Mouse (Mus musculus) testis, postnatal 14 days (tissue): ENCODE data around the gene Lrch3.
A peak's percentile ranks its signal among the peaks of the same experiment; 100 is the strongest.
"Not testable (repeated sequence)": the region's sequence is repeated elsewhere in the genome, so short reads cannot be mapped to it uniquely, and the experiment has no call there.

Experiments
- DNase-seq: peaks from one replicate; pipeline ENCODE4 v3.0.0; 2021; ENCODE audit warnings: low spot score

Lrch3 gene

DNA sequence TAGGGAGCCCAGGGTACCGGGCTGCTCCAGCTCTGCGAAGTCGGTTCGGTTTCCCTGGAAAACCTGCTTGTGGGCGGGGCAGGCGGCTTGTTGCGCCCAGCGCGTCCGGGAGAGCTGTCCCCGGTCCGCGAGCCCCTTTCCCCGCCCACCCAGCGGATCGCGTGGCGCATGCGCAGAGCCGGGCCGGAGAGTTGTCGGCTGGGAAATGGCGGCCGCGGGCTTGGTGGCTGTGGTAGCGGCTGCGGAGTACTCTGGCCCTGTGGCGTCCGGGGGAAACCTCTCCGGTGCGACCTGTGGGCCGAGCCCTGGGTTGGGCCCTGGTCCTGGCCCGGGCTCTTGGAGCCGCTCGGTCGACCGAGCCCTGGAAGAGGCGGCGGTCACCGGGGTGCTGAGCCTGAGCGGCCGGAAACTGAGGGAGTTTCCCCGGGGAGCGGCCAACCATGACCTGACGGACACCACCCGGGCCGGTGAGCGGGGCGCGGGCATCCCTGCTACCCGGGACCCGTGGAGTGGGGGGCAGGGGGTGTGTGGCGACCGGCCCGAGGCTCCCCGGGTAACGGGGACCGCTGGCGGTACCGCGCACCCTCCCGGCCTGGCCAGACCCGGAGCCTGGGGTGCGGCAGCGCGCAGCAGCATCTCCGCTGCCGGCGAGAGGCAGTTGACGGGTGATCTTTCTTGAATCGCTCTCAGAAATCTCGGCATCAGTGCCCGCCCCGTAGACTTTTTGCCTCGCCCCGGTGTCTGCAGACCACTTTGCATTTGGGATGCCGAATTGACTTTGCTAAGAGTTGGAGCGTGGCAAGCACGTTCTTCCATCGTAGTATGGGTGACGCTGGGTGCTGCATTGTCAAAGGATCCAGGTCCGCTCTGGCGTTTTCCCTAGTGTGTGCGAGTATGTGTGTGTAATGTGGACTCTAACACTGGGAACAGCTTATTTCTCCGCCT is at the start of gene Lrch3:
Lrch3 (plus strand) TSS at position 164 of the 945 bp plus-strand sequence.
- DNase-seq = peak; percentile 95

DNA sequence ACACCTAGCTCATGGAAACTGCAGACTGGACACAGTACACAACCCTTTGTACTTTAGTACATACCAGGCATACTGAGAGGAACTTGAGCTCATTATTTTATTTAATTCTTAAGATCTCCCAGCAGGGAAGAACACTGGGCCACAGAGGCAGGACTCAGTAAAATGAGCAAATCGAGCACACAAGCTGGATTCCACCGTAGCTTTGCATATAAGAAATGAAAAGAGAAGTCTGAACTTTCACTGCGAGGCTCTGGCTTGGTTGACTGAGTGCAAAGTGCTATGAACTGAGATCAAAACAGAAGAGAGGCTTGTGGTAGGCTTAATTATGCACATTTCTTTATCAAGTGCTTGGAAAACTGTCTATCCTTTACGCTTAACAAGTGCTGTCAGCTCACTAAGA is 48.5 kb upstream of the Lrch3 start:
- DNase-seq = no peak

DNA sequence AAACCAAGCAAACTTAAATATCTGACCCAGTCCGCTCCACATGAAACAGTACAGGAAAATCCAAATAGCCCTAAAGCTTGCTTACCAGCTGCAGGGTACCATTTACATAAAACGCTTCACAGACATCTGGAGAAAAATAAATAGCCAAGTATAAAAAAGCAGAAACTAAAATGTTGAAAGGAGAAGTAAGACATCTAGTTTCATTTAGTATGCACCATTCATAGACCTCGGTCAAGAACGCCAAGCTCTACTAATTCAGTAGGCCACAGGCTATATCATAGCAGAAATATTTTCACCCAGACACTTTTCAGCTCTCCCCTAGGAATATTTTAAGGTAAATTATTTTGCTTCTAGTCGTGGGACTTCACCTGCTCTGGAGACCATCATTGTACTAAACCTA is 47.2 kb upstream of the Lrch3 start:
- no peak for DNase-seq

DNA sequence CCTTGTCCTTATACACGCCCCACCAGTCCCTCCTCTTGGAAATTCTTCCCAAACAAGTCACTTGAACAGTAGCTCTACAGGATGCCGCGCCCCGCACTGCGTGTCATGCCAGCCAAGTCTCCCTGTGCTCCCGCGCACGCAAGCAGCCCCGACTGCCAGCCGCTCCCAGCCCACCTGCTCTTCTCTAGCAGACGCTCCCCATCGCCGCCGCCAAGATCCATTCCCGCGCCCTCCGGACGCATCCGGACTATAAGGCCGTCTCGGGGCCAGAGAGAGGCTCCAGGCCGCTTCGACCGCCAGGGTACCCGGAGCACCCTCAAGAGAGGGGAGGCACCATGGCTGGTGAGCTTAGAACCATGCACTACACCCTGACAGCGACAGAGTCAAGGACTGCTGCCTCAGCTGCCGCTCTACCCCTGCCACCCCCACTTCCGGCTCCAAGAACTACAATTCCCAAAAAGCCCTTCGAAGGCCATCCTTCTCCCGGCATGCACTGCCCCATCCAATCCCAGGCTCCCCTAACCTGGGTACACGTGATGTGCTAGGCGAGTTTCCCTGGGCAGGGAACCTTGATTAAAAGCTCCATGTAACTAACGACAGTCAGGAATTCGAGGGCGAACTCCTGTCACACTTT is 45.9 kb upstream of the Lrch3 start:
- peak; percentile 91 for DNase-seq

DNA sequence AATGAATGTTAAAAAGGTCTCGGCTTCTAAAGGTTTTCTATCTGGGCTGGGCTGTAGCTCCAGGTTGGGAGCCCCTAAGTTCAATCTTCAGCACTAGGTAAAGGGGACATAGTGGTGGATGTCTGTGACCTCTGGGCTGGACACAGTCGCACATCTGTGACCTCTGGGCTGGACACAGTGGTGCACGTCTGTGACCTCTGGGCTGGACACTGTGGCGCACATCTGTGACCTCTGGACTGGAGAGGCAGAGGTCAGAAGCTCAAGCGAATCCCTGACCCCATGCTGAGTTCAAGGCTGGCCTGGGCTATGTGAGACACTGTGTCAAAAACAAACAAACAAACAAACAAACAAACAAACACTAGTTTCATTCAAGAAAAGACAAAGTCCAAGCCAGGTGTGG is 43.7 kb upstream of the Lrch3 start:
- DNase-seq = no peak

DNA sequence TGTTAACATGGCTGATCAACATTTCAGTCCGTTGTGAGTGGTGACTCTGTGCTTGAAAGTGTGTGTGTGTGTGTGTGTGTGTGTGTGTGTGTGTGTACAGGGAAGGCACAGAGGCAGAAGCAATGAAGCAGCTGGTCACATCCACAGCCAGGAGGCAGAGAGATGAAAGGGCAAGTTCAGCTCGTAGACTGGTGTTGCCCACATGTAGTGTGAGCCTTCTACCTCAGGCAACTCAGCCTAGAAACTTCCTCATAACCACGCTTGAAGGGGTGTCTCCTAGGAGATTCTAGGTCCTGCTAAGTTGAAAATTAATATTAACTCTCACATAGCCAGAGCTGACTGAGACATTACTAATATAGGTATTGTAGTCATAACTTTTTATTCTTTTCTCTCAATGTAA is 40.5 kb upstream of the Lrch3 start:
- DNase-seq = no peak

DNA sequence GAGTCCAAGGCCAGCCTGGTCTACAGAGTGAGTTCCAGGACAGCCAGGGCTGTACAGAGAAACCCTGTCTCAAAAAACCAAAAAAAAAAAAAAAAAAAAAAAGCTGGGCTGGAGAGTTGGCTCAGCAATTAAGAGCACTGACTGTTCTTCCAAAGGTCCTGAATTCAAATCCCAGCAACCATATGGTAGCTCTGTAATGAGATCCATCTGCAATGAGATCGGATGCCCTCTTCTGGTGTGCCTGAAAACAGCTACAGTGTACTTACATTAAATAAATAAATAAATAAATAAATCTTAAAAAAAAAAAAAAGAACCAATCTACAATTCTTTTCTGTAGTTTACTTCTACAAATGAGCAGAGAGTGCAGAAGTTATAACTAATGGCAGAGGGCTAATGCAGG is 38.6 kb upstream of the Lrch3 start:
- not testable (repeated sequence) for DNase-seq

DNA sequence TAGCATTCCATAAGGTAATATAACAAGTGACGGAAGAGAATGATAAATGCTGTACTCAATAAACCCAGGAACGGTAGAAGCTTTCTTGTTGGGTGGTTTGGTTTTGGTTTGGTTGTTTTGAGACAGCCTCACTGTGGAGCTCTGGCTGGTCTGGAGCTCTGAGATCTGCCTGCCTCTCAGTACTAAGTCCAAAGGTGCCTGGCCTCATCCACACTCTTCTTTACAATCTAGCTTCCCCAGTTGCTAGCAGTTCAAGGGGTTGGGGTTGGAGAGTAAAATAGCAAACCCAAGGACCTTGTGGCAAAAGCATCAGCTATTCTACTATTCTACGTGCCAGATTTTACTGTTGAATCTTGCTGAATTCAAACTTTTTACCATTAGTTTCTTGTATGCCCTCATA is 38.1 kb upstream of the Lrch3 start:
- DNase-seq = no peak

DNA sequence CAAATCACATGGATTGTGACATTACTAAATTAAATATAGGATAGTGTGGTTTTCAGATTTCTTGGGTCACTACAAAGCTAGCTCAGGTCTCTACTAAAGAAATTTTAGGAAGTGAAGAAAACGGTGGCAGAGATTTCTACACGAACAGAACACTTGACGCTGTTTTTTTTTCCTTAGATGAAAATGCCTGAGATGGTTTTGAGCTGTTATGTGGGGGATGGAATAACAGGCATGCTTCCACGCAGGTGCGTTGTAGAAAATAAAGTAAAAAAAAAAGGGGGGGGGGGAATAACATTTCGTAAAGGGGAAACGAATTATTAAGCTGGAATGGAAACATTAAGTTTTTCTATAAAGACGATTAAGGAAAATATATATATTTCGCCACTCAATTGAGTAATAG is 37.1 kb upstream of the Lrch3 start:
- DNase-seq = no peak

DNA sequence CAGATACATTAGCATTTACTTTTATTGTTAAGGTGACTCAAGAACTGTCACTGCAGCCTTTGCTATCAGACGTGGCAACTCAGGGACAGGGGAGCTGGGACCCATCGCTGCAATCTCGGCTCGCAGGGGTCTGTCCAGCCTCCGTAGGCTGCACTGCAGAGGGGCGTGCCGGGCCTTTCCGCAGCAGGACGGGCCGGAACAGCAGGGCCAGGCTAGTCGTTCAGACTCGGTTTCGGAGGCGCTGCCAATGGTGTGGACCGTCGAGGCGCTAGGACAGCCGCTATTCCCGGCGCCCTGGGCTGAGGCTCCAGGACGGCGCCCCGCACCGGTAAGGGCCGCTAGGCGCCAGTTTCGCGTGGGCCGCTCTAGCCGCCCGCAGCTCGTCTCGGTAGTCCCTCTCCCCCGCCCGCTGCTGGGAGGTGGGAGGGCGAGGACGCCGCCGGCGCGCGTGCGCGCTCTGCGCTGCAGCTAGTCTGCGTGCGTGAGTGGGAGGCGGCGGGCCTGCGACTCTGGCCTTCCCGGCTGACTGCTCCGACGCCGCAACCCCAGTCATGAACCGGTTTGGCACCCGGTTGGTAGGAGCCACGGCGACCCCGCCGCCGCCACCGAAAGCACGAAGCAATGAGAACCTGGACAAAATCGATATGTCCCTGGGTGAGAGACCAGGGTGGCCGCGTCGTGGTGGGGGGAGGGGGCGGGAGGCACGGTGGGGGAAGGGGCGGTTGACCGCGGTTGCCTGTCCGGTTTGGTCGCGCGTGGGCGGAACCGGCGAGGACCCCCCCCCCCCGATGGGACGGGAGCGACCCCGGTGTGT is 36.4 kb upstream of the Lrch3 start, which contains the start of the genes Fyttd1 and Rubcn:
Fyttd1 (plus strand) TSS at position 158 of the 814 bp plus-strand sequence.
Rubcn (minus strand) TSS at position 424 of the 814 bp plus-strand sequence.
- DNase-seq = peak; percentile 97

DNA sequence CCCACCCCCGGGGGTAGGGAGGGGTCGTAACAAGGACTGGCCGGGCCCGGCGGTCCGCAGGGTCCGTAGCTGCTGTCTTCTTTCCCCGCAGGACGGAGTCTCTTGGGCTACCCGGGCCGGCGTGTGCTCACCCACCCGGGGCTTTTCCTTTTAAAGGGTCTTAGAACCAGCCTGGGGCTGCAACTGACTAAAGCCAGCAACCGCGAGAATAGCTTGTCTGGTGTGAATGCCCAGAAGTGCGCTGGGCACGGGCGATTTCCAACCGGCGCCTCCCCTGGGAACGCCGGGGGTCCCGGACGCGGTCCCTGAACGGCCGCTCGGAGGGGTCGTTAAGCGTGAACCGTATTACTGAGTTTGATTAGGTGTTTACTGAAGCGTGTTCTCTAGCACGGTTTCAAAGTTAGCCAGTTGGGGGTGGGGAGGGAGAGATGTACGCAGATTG is 35.7 kb upstream of the Lrch3 start:
- peak; percentile 59 for DNase-seq

DNA sequence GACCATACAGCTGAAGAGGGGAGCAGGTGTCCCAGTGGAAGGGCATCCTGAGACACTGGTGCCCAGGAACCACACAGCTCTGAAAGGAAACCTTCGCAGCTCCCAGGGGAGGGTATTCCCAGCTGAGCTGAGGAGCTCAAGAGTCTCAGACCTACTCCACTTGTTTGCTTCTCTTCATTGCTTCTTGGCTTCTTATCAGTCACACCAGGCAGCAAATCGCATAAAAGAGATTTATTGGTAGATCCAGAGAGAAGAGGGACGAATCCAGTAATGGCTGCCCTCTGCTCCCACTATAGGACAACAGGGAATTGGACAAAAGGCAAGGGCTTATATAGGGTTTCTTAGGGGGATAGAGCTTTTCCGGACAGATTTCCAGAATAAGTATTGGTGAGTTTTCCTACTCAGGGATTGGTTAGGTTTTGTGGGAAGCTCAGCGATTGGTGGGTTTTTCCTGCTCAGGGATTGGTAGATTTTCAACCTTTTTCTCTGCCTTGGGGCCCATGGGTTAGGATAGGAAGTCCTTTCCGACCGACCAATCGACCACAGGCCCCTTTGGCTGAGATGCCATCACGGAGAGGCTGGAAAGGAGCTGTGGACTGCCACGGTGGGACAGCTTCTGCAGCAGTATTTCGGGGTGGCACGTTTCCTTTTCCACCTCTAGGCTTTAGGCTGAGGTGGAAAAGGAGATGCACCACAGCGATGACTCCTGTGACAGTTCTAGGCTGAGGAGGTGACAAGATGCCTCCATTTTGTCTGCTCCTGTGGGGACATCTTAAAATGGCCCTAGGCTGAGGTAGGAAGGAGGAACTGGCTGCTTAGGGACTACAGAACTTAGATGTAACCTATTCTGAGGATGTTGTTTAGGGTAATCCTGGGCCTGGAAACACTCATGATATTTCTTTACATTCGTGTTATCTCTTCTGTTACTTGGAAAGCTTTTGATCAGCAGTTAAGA is 34.7 kb upstream of the Lrch3 start:
- no peak for DNase-seq

DNA sequence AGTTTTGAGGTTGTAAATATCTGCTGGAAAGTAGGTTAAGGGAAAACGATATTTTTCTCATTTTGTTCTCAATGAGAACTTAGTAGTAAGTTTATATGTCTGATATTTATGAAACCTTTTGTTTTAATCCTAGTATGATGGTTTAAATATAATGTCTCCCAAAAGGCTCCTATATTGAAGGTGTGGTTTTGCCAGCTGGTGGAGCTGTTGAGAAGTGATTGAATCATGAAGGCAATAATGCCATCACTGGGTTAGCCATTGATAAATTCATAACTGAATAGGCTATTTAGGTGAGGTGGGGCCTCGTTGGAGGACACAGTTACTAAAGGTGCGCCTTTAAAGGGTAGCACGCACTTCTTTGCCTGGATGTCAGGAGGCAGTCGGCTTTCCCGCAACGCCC is 32.4 kb upstream of the Lrch3 start:
- DNase-seq = no peak

DNA sequence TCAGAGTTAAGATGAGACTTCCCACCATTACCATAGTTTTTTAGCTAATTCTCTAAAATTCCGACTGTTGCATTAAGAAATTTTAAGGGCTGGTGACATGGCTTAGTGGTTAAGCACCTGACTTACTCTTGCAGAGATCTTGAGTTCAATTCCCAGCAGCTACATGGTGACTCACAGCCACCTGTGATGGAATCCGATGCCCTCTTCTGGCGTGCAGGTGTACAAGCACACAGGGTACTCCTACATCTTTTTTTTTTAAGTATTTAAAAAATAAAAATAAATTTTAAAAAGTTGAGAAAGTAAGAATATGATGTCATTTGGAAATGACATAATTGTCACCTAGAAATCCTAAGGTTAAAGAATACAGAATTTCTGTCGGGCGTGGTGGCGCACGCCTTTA is 25.9 kb upstream of the Lrch3 start:
- DNase-seq = no peak

DNA sequence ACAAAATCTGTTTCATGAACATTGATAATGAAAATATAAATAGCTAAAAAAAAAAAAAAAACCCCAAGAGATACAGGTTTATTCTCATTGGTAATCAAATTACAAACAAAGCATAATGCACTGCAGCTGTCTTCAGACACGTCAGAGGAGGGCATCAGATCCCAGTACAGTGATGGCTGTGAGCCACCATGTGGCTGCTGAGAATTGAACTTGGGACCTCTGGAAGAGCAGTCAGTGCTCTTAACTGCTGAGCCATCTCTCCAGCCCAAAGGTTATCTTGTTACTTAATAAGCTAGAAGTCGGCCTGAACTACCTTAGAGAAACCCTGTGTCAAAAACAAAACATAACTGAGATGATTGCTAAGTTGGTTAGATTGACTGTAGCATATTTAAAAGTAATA is 24.0 kb upstream of the Lrch3 start:
- no peak for DNase-seq

DNA sequence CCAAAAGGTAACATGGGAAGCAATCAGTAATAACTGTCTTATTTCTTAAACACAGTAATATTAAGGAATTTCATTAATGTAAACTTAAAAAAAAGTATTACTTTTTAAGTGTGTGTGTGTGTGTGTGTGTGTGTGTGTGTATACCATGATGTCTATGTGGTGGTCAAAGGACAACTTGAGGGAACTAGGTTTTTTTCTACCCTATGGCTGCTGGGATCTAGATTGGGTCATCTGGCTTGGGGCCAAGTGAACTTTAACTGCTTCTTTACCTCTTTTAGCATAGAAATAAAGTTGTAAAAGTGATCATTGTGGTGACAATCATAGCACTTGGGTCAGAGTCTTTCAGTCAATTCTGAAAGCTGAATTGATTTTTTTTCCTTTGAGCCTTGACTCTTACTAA is 17.8 kb upstream of the Lrch3 start:
- DNase-seq = no peak

DNA sequence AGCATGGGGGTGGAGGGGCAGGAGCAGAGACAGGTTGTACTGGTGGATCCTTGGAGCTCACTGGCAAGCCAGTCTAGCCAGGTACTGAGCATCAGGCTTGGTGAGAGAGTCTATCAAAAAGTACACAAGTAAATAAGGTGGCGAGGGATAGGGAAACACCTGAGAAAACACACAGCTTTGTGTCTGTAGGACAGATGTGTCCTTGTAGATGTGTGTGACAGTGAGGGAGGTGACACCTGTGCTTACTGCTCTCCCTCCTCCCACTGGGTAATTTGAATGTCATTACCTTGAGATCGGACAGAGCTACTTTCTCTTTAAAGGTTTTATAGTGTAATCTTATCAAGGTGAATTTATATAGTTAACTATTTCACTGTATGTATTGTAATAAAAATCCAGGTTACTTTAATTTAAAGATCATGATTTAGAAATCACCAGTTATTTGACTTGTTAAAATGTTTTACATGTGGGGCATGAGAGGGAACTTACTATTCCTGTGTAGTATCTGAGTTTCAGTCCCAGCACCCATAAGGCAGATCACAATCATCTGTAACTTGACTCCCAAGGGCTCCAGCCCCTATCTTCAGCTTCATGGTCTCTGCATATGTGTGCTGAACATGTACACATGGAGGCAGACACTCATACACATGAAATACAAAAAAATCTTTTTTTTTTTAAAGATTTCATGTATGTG is 12.4 kb upstream of the Lrch3 start:
- no peak for DNase-seq

DNA sequence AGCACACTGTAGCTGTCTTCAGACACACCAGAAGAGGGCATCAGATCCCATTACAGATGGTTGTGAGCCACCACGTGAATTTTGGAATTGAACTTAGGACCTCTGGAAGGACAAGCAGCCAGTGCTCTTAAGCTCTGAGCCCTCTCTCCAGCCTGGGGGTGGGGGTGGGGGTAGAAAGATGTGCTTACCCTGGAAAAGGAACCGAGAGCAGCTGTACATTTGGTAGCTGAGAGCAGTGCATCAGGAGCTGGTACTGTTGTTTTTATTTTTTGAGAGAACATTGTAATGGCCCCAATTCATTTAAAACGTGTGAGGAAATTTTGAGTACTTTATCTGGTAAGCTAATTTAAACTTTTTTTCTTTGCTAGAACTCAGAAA is 11.9 kb upstream of the Lrch3 start:
- DNase-seq = no peak

DNA sequence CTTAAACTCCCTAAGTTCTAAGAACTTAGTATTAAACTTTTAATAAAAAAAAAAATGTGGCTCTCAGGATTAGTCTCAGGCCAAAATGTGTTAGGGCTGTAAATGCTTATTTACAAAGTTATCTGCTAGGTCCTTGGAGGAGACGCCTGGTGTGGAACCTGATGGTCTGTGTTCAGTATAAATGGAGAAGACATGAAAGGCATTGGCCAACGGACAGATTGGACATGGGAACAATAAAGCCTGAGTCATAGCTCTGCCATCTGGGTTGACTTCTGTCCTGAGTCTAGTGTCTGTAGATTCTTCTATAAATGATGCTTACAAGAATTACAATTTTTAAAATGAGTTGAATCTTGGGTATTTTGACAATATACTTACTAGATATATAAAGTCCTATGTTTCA is 7.7 kb upstream of the Lrch3 start:
- DNase-seq = no peak

DNA sequence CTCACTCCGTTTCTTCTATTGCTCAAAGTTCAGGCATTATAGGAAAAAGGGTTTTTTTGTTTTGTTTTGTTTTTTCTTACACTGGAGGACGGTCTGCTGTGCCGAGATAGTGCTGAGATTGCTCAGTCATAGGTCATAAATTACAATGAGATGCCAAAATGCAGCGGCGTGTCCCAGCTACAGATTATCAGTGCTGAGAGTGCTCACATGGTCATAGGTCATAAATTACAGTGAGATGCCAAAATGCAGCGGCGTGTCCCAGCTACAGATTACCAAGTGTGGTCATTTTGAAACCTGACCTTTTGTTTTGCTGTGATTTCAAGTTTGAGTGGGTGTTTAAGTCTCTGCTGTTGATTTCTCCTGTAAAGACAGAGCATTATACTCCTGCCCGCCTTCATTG is 7.2 kb upstream of the Lrch3 start:
- no peak for DNase-seq

DNA sequence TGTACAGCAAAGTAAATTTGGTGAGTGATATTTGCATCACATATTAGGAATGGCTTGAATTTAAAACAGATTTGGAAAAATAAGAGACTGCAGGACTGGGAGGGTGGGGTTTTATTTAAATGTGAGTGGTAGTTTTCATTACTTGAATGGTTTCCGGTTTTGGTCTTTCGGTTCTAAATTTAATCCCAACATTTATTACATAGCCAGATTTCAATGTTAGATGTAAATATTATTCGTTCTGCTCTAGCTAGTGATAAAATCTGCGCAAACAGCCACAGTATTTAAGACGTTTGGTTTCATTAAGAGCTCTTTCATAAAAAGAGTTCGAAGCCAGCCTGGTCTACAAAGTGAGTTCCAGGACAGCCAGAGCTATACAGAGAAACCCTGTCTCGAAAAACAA is 688 bp upstream of the Lrch3 start:
- DNase-seq = no peak
